Mouse (Mus musculus): ENCODE data around the gene Zfhx3. TPM values are rescaled to one million over a fixed set of nuclear protein-coding genes. Genes with fewer than 3 reads are reported as not detected.

Zfhx3 gene
- total and polyA plus RNA-seq, 3 experiments = 0.23 to 2.5 TPM; not detected in 1

DNA sequence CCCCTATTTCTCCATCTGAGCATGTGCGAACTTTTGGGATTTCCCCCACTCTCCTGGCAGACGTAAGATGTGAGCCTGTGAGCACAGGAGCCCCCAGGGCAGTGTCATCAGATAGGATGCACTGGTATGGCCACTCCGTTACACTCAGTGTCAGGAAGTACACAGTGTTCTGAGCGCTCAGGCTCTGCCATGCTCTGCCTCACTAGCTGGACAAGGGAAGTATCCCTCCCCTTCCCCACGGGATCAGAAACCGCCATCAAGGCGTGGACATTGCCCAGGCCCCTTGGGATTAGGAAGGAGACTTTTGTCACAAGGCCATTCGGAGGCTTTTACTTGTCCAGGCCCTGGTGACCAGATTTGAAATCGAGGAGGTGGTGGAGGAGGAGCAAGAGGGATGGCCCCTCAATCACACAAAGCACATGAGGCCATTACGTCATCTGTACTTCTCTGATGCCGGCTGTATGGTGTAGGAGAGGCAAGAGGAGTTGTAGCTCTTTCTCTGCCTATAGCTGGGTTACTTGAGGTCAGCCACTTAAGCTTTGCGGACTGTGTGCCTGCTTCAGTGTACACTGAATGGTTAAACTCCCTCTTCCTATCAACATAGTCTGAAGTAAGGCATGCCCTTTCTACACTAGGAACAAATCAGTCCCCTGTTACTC, 912.1 kb downstream of the Zfhx3 start:
- no peaks in the 10 kb centered on the region for H3K79me2 ChIP-seq (ENCODE audit: control insufficient read depth, insufficient read depth, low read length, poor library complexity)
- no peaks in the 10 kb centered on the region for H3K36me3 ChIP-seq (ENCODE audit: control insufficient read depth in 1 of 2, insufficient read depth in 2 of 2, low read length in 2 of 2)
- no peaks in the 10 kb centered on the region for H3K4me1 ChIP-seq (ENCODE audit: control insufficient read depth in 1 of 2, insufficient read depth in 2 of 2, low read length in 2 of 2)
- DNase-seq (ENCODE audit: low read depth, low spot score) = no peak
- H3K27ac ChIP-seq (ENCODE audit: control insufficient read depth, low read depth, low read length) = no peak overlapping the region
- TF ChIP-seq USF1 (IDR thresholded peaks at IDR 0.05; ENCODE audit: low read depth, low read length) (no peak), MAZ (IDR thresholded peaks at IDR 0.05; ENCODE audit: low read depth, low read length) (no peak), MEF2A (IDR thresholded peaks at IDR 0.05; ENCODE audit: extremely low read depth, insufficient replicate concordance, low read depth, low read length, poor library complexity, severe bottlenecking) (no peak), POLR2A (IDR thresholded peaks at IDR 0.05; ENCODE audit: control insufficient read depth in 1 of 2, insufficient read depth in 1 of 2, low read depth in 1 of 2, low read length in 2 of 2, poor library complexity in 1 of 2) (no peak), EP300 (IDR thresholded peaks at IDR 0.05; ENCODE audit: low read depth in 1 of 2, low read length in 2 of 2) (no peak), UBTF (IDR thresholded peaks at IDR 0.05; ENCODE audit: borderline replicate concordance, insufficient read depth, low read depth, low read length) (no peak), MXI1 (IDR thresholded peaks at IDR 0.05; ENCODE audit: low read depth, low read length) (no peak), GABPA (IDR thresholded peaks at IDR 0.05; ENCODE audit: low read depth, low read length) (no peak), BHLHE40 (IDR thresholded peaks at IDR 0.05; ENCODE audit: borderline replicate concordance, low read depth, low read length) (no peak)
- no peaks in the 10 kb centered on the region for H3K27me3 ChIP-seq (ENCODE audit: control insufficient read depth in 1 of 2, insufficient read depth in 2 of 2, low read length in 2 of 2)
- no peaks in the 10 kb centered on the region for H3K9me3 ChIP-seq (replicated peaks; ENCODE audit: insufficient read depth, low read length)
- no peak overlapping the region for H3K9ac ChIP-seq (ENCODE audit: control insufficient read depth, low read depth, low read length, poor library complexity, severe bottlenecking)
- H3K4me3 ChIP-seq (ENCODE audit: control insufficient read depth in 1 of 2, insufficient read depth in 1 of 2, low read depth in 2 of 2, low read length in 2 of 2) = no peak overlapping the region

DNA sequence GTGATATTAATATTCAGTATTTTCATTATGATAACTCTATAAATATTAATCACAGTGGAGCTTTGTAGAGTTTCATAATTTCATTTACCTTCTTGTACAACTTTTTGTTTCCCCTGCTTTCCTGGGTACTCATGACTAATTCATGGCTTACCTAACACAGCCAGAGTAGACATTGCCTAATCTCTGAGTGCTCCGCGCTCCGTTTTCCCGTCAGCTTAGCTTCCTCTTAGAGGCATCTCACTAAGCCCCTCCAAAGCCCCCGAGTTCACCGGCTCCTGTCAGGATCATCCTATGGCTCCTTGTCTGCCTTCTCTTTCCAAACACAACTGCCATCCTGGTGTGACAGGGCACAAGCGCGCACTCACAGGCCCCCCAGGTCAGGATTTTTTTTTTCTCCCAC, 916.6 kb downstream of the Zfhx3 start:
- Histone ChIP-seq H3K27ac (ENCODE audit: control insufficient read depth, low read depth, low read length) (no peak overlapping the region), H3K9me3 (replicated peaks; ENCODE audit: insufficient read depth, low read length) (no peaks in the 10 kb centered on the region), H3K4me3 (ENCODE audit: control insufficient read depth in 1 of 2, insufficient read depth in 1 of 2, low read depth in 2 of 2, low read length in 2 of 2) (no peak overlapping the region), H3K27me3 (ENCODE audit: control insufficient read depth in 1 of 2, insufficient read depth in 2 of 2, low read length in 2 of 2) (no peaks in the 10 kb centered on the region), H3K79me2 (ENCODE audit: control insufficient read depth, insufficient read depth, low read length, poor library complexity) (no peaks in the 10 kb centered on the region), H3K9ac (ENCODE audit: control insufficient read depth, low read depth, low read length, poor library complexity, severe bottlenecking) (no peak overlapping the region), H3K36me3 (ENCODE audit: control insufficient read depth in 1 of 2, insufficient read depth in 2 of 2, low read length in 2 of 2) (no peaks in the 10 kb centered on the region), H3K4me1 (ENCODE audit: control insufficient read depth in 1 of 2, insufficient read depth in 2 of 2, low read length in 2 of 2) (no peaks in the 10 kb centered on the region)
- no peak for DNase-seq (ENCODE audit: low read depth, low spot score)
- no peak for TF ChIP-seq TBP (IDR thresholded peaks at IDR 0.05; ENCODE audit: low read depth, low read length)

DNA sequence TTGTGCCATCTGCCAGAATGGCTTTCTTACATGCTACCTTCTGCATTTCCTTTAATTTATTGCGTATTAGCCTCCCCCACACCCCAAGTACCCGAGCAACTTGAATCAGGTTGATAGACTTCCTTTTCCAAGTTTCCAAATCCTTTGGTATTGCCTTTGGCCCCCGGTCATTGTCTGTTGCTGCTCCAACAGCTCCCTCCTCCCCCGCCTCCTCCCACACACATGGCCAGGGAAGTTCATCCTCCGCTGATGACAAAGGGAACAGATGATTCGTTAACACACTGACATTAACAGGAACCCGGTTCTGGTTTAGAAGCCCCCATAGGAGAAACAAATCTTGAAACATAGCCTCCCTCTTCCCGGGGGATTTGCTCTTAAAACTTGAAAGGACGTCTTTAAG, 917.5 kb downstream of the Zfhx3 start:
- Histone ChIP-seq H3K9ac (ENCODE audit: control insufficient read depth, low read depth, low read length, poor library complexity, severe bottlenecking) (no peak overlapping the region), H3K27me3 (ENCODE audit: control insufficient read depth in 1 of 2, insufficient read depth in 2 of 2, low read length in 2 of 2) (no peaks in the 10 kb centered on the region), H3K4me3 (ENCODE audit: control insufficient read depth in 1 of 2, insufficient read depth in 1 of 2, low read depth in 2 of 2, low read length in 2 of 2) (no peak overlapping the region), H3K9me3 (replicated peaks; ENCODE audit: insufficient read depth, low read length) (no peaks in the 10 kb centered on the region), H3K36me3 (ENCODE audit: control insufficient read depth in 1 of 2, insufficient read depth in 2 of 2, low read length in 2 of 2) (peaks cover 0 to 4% of the 10 kb centered on the region in 2 experiments; a peak in 2 of 4 replicates), H3K4me1 (ENCODE audit: control insufficient read depth in 1 of 2, insufficient read depth in 2 of 2, low read length in 2 of 2) (peaks cover 0 to 4% of the 10 kb centered on the region in 2 experiments; a peak in 1 of 4 replicates), H3K79me2 (ENCODE audit: control insufficient read depth, insufficient read depth, low read length, poor library complexity) (no peaks in the 10 kb centered on the region), H3K27ac (ENCODE audit: control insufficient read depth, low read depth, low read length) (no peak overlapping the region)
- TF ChIP-seq TCF12 (IDR thresholded peaks at IDR 0.05; ENCODE audit: low read depth, low read length) (no peak), TAL1 (IDR thresholded peaks at IDR 0.05; ENCODE audit: low read length) (no peak)
- DNase-seq (ENCODE audit: low read depth, low spot score) = no peak

Measured in MEL (cell line).